Comparison of ENCODE assay signal across 22 mouse cellular contexts in the genomic region with DNA sequence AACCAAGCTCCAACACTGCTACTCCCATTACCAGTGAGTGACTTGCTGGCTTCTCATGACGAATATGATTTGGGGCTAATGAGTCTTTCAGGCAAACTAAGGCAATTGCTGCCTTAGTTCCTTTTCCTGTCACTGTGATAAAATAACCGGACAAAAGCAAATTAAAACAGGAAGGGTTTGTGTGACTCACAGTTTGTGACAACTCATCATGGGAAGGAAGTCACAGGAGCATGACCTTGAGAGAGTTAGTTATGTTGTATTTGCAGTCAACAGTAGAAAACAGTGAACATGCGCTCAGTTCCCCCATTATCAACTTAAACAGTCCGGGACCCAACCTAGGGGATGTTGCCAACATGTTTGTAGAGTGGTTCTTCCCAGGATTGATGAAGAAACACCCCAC. TPM values are rescaled to one million over a fixed set of nuclear protein-coding genes. Genes with fewer than 3 reads are reported as not detected.
A peak's percentile ranks its signal among the peaks of the same experiment; 100 is the strongest.
DNase-seq lines count a peak whose midpoint lies in the region; ATAC-seq and TF ChIP-seq lines count a peak whose summit lies in the region.
"Had no signal": no experiment of that assay in that cellular context is flagged by ENCODE, and none has a peak within 500 bp of the region (broad histone marks: within the 10 kb centered on the region; RNA-seq: fewer than 3 reads in every experiment).

No protein-coding gene starts in this region.

- H3K36me3 ChIP-seq in heart, postnatal 0 days (replicated peaks; ENCODE audit: control insufficient read depth, insufficient read depth, low read length) = no peaks in the 10 kb centered on the region
- H3K36me3 ChIP-seq in heart, embryonic 10.5 days = 0 out of 2 replicates have a peak, but pooled peaks cover 3% of the 10 kb centered on the region
- H3K36me3 ChIP-seq in thymus, adult 2 months (ENCODE audit: control insufficient read depth, insufficient read depth, low read length) = peaks cover 17% of the 10 kb centered on the region

- no peak for TF ChIP-seq EP300 in heart, postnatal 0 days (IDR thresholded peaks at IDR 0.05; ENCODE audit: low read depth)

- no peaks in the 10 kb centered on the region for H3K27me3 ChIP-seq in heart, postnatal 0 days (ENCODE audit: control insufficient read depth, insufficient read depth, low read length)
- no peaks in the 10 kb centered on the region for H3K27me3 ChIP-seq in heart, embryonic 10.5 days (ENCODE audit: insufficient read depth, poor library complexity, severe bottlenecking)
- H3K27me3 ChIP-seq in thymus, adult 2 months (ENCODE audit: control insufficient read depth, insufficient read depth, low read length) = no peaks in the 10 kb centered on the region
- H3K27me3 ChIP-seq: CH12.LX; limb, embryonic 15.5 days had no signal

- H3K4me1 ChIP-seq in heart, postnatal 0 days (ENCODE audit: control insufficient read depth, insufficient read depth) = no peaks in the 10 kb centered on the region
- H3K4me1 ChIP-seq in heart, embryonic 10.5 days = no peaks in the 10 kb centered on the region
- H3K4me1 ChIP-seq in thymus, adult 2 months (replicated peaks; ENCODE audit: control insufficient read depth, insufficient read depth, low read length) = no peaks in the 10 kb centered on the region
- H3K4me1 ChIP-seq: limb, embryonic 15.5 days had no signal

- no peak overlapping the region for H3K4me2 ChIP-seq in heart, postnatal 0 days (ENCODE audit: low read depth, low read length)
- H3K4me2 ChIP-seq: limb, embryonic 15.5 days had no signal

- 52% methylated on average over 4 of the region's 4 CpGs for WGBS in heart, postnatal 0 days
- WGBS in heart, embryonic 10.5 days = 66% methylated on average over 4 of the region's 4 CpGs
- WGBS in thymus, adult 2 months = 83% methylated on average over 4 of the region's 4 CpGs

- no peaks in the 10 kb centered on the region for H3K9me3 ChIP-seq in heart, postnatal 0 days (replicated peaks; ENCODE audit: control insufficient read depth, low read length)
- no peaks in the 10 kb centered on the region for H3K9me3 ChIP-seq in heart, embryonic 10.5 days
- H3K9me3 ChIP-seq: limb, embryonic 15.5 days had no signal

- no peak for DNase-seq in heart, postnatal 0 days (ENCODE audit: low spot score)
- no peak for DNase-seq in heart, embryonic 10.5 days (ENCODE audit: low spot score)
- DNase-seq in 416B (ENCODE audit: low read depth) = peak; percentile 91
- DNase-seq in B cell, adult 2 months = peak; percentile 27 to 30
- DNase-seq in left cerebral cortex, adult 8-10 months (ENCODE audit: low spot score in 2 of 2) = no peak
- DNase-seq in thymus, adult 2 months = no peak
- DNase-seq: cerebellum, adult 11-12 months; cerebellum, postnatal 36 days; gastrocnemius, postnatal 14 days; kidney, postnatal 10 days; midbrain, embryonic 14.5 days; right cerebral cortex, postnatal 14 days; thymus, adult 18-20 months had no signal

- no peak overlapping the region for H3K4me3 ChIP-seq in heart, postnatal 0 days (ENCODE audit: low read depth, low read length)
- H3K4me3 ChIP-seq in heart, embryonic 10.5 days = no peak overlapping the region
- H3K4me3 ChIP-seq in thymus, adult 2 months (ENCODE audit: control insufficient read depth, insufficient read depth, low read length) = no peak overlapping the region
- H3K4me3 ChIP-seq: limb, embryonic 15.5 days had no signal

- TF ChIP-seq CTCF in heart, postnatal 0 days (IDR thresholded peaks at IDR 0.05; ENCODE audit: low read depth) = no peak
- TF ChIP-seq CTCF in thymus, adult 2 months (IDR thresholded peaks at IDR 0.05; ENCODE audit: borderline replicate concordance, control insufficient read depth, extremely low read depth, insufficient read depth, low read length, poor library complexity) = no peak

- peak overlapping the region; percentile 57; the same call in 1 of the 2 replicates for H3K27ac ChIP-seq in heart, postnatal 0 days (ENCODE audit: low read depth)
- H3K27ac ChIP-seq in heart, embryonic 10.5 days = no peak overlapping the region
- no peak overlapping the region for H3K27ac ChIP-seq in thymus, adult 2 months (ENCODE audit: control insufficient read depth, insufficient read depth, low read length)
- H3K27ac ChIP-seq: limb, embryonic 15.5 days had no signal

- no peak for ATAC-seq in heart, postnatal 0 days (ENCODE audit: insufficient read depth, low read depth)
- ATAC-seq in megakaryocyte, adult 5-6 weeks (ENCODE audit: poor library complexity, severe bottlenecking) = peak; percentile 97
- ATAC-seq: activated CD4-positive, CD25-positive, alpha-beta regulatory T cell, adult 4 months; forebrain, embryonic 16.5 days; inflammation-experienced regulatory T-cells, adult 6 months had no signal

- H3K9ac ChIP-seq in heart, postnatal 0 days (replicated peaks; ENCODE audit: low read depth, low read length) = no peak overlapping the region
- H3K9ac ChIP-seq: limb, embryonic 15.5 days had no signal

- no peak for TF ChIP-seq POLR2A in thymus, adult 2 months (IDR thresholded peaks at IDR 0.05; ENCODE audit: control insufficient read depth, extremely low read depth, insufficient read depth, low read length, poor library complexity)

RNA-seq across cellular contexts. Expression of a gene that starts 14.5 kb away (rescaled TPM):
- total RNA-seq in heart, postnatal 0 days (2014; rRNA removed; ENCODE audit: low replicate concordance) = not detected in 2 replicates
- polyA plus RNA-seq in heart, postnatal 0 days (2015; fragmentation: Nextera tagmentation; extraction: Ambion mirVana) = 0.14 TPM in 1 of 2 replicates, not detected in the other
- polyA plus RNA-seq in heart, embryonic 10.5 days (2016; fragmentation: Nextera tagmentation; extraction: Ambion mirVana) = 0.10 and 0.17 TPM in 2 replicates
- not detected in 2 replicates for total RNA-seq in megakaryocyte, adult 5-6 weeks (2015)
- total RNA-seq in megakaryocyte, adult 5-6 weeks (2017) = not detected in 2 replicates
- total RNA-seq in left cerebral cortex, adult 8-10 months (2022) = under 1 TPM in 1 of 4 experiments, not detected in 3; 0.14 TPM
- polyA plus RNA-seq in thymus, adult 2 months (2012; rRNA removed) = 0.13 and 0.22 TPM in 2 replicates
- total RNA-seq: gastrocnemius, postnatal 14 days; heart, postnatal 10 days had no signal
- polyA plus RNA-seq: activated CD4-positive, CD25-positive, alpha-beta regulatory T cell, adult 4 months; forebrain, embryonic 16.5 days; inflammation-experienced regulatory T-cells, adult 6 months; limb, embryonic 15.5 days had no signal

RNA-seq across cellular contexts. Expression of a gene that starts 39.8 kb away (rescaled TPM):
- 8.4 and 9.3 TPM in 2 replicates for total RNA-seq in heart, postnatal 0 days (2014; rRNA removed; ENCODE audit: low replicate concordance)
- polyA plus RNA-seq in heart, postnatal 0 days (2015; fragmentation: Nextera tagmentation; extraction: Ambion mirVana) = 6.6 and 8.6 TPM in 2 replicates
- 20.4 and 21.3 TPM in 2 replicates for polyA plus RNA-seq in heart, embryonic 10.5 days (2016; fragmentation: Nextera tagmentation; extraction: Ambion mirVana)
- 308 and 344 TPM in 2 replicates for total RNA-seq in megakaryocyte, adult 5-6 weeks (2015)
- 409 TPM in 2 replicates for total RNA-seq in megakaryocyte, adult 5-6 weeks (2017)
- total RNA-seq in left cerebral cortex, adult 8-10 months (2022) = 1 to 10 TPM; 1.3 to 3.1 (median 1.8) TPM
- polyA plus RNA-seq in thymus, adult 2 months (2012; rRNA removed) = 4.4 and 4.9 TPM in 2 replicates

RNA-seq across cellular contexts. Expression of a gene that starts 47.8 kb away (rescaled TPM):
- not detected in 2 replicates for total RNA-seq in heart, postnatal 0 days (2014; rRNA removed; ENCODE audit: low replicate concordance)
- polyA plus RNA-seq in heart, postnatal 0 days (2015; fragmentation: Nextera tagmentation; extraction: Ambion mirVana) = not detected in 2 replicates
- polyA plus RNA-seq in heart, embryonic 10.5 days (2016; fragmentation: Nextera tagmentation; extraction: Ambion mirVana) = not detected in 2 replicates
- total RNA-seq in megakaryocyte, adult 5-6 weeks (2015) = not detected in 2 replicates
- total RNA-seq in megakaryocyte, adult 5-6 weeks (2017) = not detected in 2 replicates
- not detected for total RNA-seq in left cerebral cortex, adult 8-10 months (2022)
- polyA plus RNA-seq in thymus, adult 2 months (2012; rRNA removed) = 0.11 TPM in 1 of 2 replicates, not detected in the other
- total RNA-seq: CH12.LX; heart, postnatal 10 days; left cerebral cortex, postnatal 14 days had no signal
- polyA plus RNA-seq: activated CD4-positive, CD25-positive, alpha-beta regulatory T cell, adult 4 months; embryonic facial prominence, embryonic 11.5 days; forebrain, embryonic 16.5 days; inflammation-experienced regulatory T-cells, adult 6 months; limb, embryonic 15.5 days; midbrain, embryonic 14.5 days had no signal

Comparison
In these comparisons a context has a peak if more than half of its experiments do, and no peak if none do; other contexts are left out.
1. DNase-seq: peak in 416B (single experiment) and B cell, adult 2 months (2 of 2); none in heart, postnatal 0 days (single experiment), heart, embryonic 10.5 days (single experiment), left cerebral cortex, adult 8-10 months (0 of 2) and thymus, adult 2 months (single experiment).
2. RNA of a gene that starts 39.8 kb away (total RNA-seq): 308 to 409 TPM in megakaryocyte, adult 5-6 weeks; 8.4 to 9.3 TPM in heart, postnatal 0 days and 1.3 to 3.1 TPM in left cerebral cortex, adult 8-10 months; every median in the first group is over 10 times any median in the second.